Mouse (Mus musculus): ENCODE measurements around the gene Clasrp.

DNA sequence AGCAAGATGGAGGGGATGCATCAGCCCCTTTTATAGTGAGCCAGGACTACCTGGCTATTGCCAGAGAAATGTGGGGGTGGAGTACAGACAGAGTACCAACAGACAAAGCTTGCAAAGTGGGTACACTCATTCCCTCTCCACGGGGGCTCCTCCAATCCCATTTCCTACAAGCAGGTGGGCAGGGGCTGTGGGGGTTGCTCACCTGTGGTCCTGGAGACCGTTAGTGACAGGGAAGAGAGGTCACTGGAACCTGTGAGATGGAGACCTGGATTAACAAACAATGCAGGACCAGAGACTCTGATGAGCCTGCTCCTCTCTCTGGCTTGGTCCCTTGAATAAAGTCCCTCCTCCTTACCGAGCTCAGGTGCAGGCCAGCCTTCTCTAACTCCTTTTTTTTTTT lies 23.4 kb upstream of the Clasrp start:
- TF ChIP-seq POLR2A (IDR thresholded peaks at IDR 0.05; ENCODE audit: extremely low read depth, insufficient read depth, low read length) (no peak), CTCF (IDR thresholded peaks at IDR 0.05; ENCODE audit: extremely low read depth, insufficient read depth, low read length) (no peak)
